Mouse (Mus musculus): ENCODE results near the gene Lrch4. TPM values are rescaled to one million over a fixed set of nuclear protein-coding genes. Genes with fewer than 3 reads are reported as not detected.

The Lrch4 gene
- polyA plus RNA-seq, 1 experiment from 2014 or later = 39.5 TPM

- peak overlapping the region; percentile 51 for H3K9ac ChIP-seq (replicated peaks; ENCODE audit: low read length)
- H3K27ac ChIP-seq (ENCODE audit: low read length) = no peak overlapping the region
- peak; percentile 27; the same call in 1 of the 2 replicates for ATAC-seq (ENCODE audit: low FRiP score, low TSS enrichment)
- peak overlapping the region; percentile 45 for H3K4me3 ChIP-seq (ENCODE audit: low read length)
- H3K4me1 ChIP-seq (ENCODE audit: insufficient read depth, low read length) = peaks cover 40% of the 10 kb centered on the region
- no peaks in the 10 kb centered on the region for H3K9me3 ChIP-seq (ENCODE audit: low read length)
- peaks cover 23% of the 10 kb centered on the region for H3K36me3 ChIP-seq (ENCODE audit: insufficient read depth, low read length)
- H3K4me2 ChIP-seq (replicated peaks; ENCODE audit: low read depth, low read length) = peak overlapping the region; percentile 63
- H3K27me3 ChIP-seq (ENCODE audit: insufficient read depth, low read length) = peaks cover 21% of the 10 kb centered on the region
- 2% methylated on average over 44 of the region's 44 CpGs for WGBS
Measured at GRCm38 (mm10) chr5:137645091-137645651, 16.2 kb downstream of the Lrch4 start.

DNA sequence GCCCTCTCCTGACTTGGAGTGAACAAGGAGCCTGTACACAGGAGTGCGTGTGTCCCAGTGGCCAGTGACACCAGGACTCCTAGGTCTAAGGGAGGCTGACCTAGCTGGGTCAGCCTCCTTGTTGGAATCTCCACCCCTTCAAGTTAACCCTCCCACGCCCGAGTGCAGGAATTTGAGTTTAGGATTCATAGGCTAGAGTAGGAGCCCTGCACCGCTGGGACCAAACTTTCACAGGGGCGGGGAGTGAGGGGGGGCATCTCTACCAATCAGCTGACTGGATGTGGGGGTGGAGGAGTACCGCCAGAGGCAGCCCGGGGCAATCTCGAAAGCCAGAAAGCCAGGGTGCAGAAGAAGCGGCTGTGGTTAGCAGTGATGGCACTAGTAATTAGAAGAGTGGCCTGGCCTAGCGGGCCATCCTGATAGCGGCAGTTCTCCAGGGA is 16.8 kb downstream of the Lrch4 start, which contains the start of gene Irs3:
Gene Irs3, minus strand, starts transcription at position 63 of the 440 bp plus-strand sequence.
- peak within 1 kb of the TSS; percentile 51 for H3K9ac ChIP-seq (replicated peaks; ENCODE audit: low read length)
- peak within 1 kb of the TSS; percentile 45 for H3K4me3 ChIP-seq (ENCODE audit: low read length)
- no peaks in the 10 kb centered on the region for H3K9me3 ChIP-seq (ENCODE audit: low read length)
- H3K27me3 ChIP-seq (ENCODE audit: insufficient read depth, low read length) = peaks cover 21% of the 10 kb centered on the region
- H3K4me2 ChIP-seq (replicated peaks; ENCODE audit: low read depth, low read length) = peak within 1 kb of the TSS; percentile 63
- peaks cover 18% of the 10 kb centered on the region for H3K36me3 ChIP-seq (ENCODE audit: insufficient read depth, low read length)
- H3K27ac ChIP-seq (ENCODE audit: low read length) = no peak within 1 kb of the TSS
- H3K4me1 ChIP-seq (ENCODE audit: insufficient read depth, low read length) = peaks cover 45% of the 10 kb centered on the region
- peak; percentile 28 for ATAC-seq (ENCODE audit: low FRiP score, low TSS enrichment)
- WGBS = 18% methylated on average over 11 of the region's 11 CpGs

- Histone ChIP-seq H3K9me3 (ENCODE audit: low read length) (no peaks in the 10 kb centered on the region), H3K27ac (ENCODE audit: low read length) (0 out of 2 replicates have a peak overlapping the region, but pooled peaks have one; percentile 16), H3K4me1 (ENCODE audit: insufficient read depth, low read length) (peaks cover 45% of the 10 kb centered on the region), H3K36me3 (ENCODE audit: insufficient read depth, low read length) (0 out of 2 replicates have a peak, but pooled peaks cover 4% of the 10 kb centered on the region), H3K4me2 (replicated peaks; ENCODE audit: low read depth, low read length) (no peak overlapping the region), H3K9ac (replicated peaks; ENCODE audit: low read length) (no peak overlapping the region), H3K4me3 (ENCODE audit: low read length) (no peak overlapping the region), H3K27me3 (ENCODE audit: insufficient read depth, low read length) (peaks cover 21% of the 10 kb centered on the region)
- 22% methylated on average over 9 of the region's 9 CpGs for WGBS
- no peak for ATAC-seq (ENCODE audit: low FRiP score, low TSS enrichment)
Measured at GRCm38 (mm10) chr5:137647827-137648601, 19.1 kb downstream of the Lrch4 start.

GRCm38 (mm10) chr5:137649251-137649650 is 20.3 kb downstream of the Lrch4 start:
- 10% methylated on average over 4 of the region's 4 CpGs for WGBS
- H3K27me3 ChIP-seq (ENCODE audit: insufficient read depth, low read length) = peaks cover 15% of the 10 kb centered on the region
- H3K27ac ChIP-seq (ENCODE audit: low read length) = peak overlapping the region; percentile 72
- no peak for ATAC-seq (ENCODE audit: low FRiP score, low TSS enrichment)
- no peak overlapping the region for H3K9ac ChIP-seq (replicated peaks; ENCODE audit: low read length)
- 0 out of 2 replicates have a peak overlapping the region, but pooled peaks have one; percentile 19 for H3K4me2 ChIP-seq (replicated peaks; ENCODE audit: low read depth, low read length)
- no peak overlapping the region for H3K4me3 ChIP-seq (ENCODE audit: low read length)
- H3K9me3 ChIP-seq (ENCODE audit: low read length) = no peaks in the 10 kb centered on the region
- H3K36me3 ChIP-seq (ENCODE audit: insufficient read depth, low read length) = 0 out of 2 replicates have a peak, but pooled peaks cover 4% of the 10 kb centered on the region
- H3K4me1 ChIP-seq (ENCODE audit: insufficient read depth, low read length) = peaks cover 45% of the 10 kb centered on the region

- WGBS = 20% methylated on average over 18 of the region's 18 CpGs
- ATAC-seq (ENCODE audit: low FRiP score, low TSS enrichment) = 0 out of 2 replicates have a peak, but pooled peaks have one; percentile 7
- H3K9me3 ChIP-seq (ENCODE audit: low read length) = no peaks in the 10 kb centered on the region
- 0 out of 2 replicates have a peak, but pooled peaks cover 4% of the 10 kb centered on the region for H3K36me3 ChIP-seq (ENCODE audit: insufficient read depth, low read length)
- peaks cover 10% of the 10 kb centered on the region; the same call in 1 of the 2 replicates for H3K27me3 ChIP-seq (ENCODE audit: insufficient read depth, low read length)
- H3K4me3 ChIP-seq (ENCODE audit: low read length) = no peak overlapping the region
- H3K4me2 ChIP-seq (replicated peaks; ENCODE audit: low read depth, low read length) = peak overlapping the region; percentile 19; the same call in 1 of the 2 replicates
- H3K27ac ChIP-seq (ENCODE audit: low read length) = peak overlapping the region; percentile 72
- H3K9ac ChIP-seq (replicated peaks; ENCODE audit: low read length) = peak overlapping the region; percentile 50
- H3K4me1 ChIP-seq (ENCODE audit: insufficient read depth, low read length) = peaks cover 43% of the 10 kb centered on the region
Measured at GRCm38 (mm10) chr5:137649669-137650571, 21.0 kb downstream of the Lrch4 start.

GRCm38 (mm10) chr5:137652474-137652873 is 23.6 kb downstream of the Lrch4 start:
- 23% methylated on average over 3 of the region's 3 CpGs for WGBS
- Histone ChIP-seq H3K27ac (ENCODE audit: low read length) (no peak overlapping the region), H3K9ac (replicated peaks; ENCODE audit: low read length) (no peak overlapping the region), H3K9me3 (ENCODE audit: low read length) (no peaks in the 10 kb centered on the region), H3K36me3 (ENCODE audit: insufficient read depth, low read length) (0 out of 2 replicates have a peak, but pooled peaks cover 4% of the 10 kb centered on the region), H3K27me3 (ENCODE audit: insufficient read depth, low read length) (no peaks in the 10 kb centered on the region), H3K4me3 (ENCODE audit: low read length) (no peak overlapping the region), H3K4me1 (ENCODE audit: insufficient read depth, low read length) (peaks cover 36% of the 10 kb centered on the region), H3K4me2 (replicated peaks; ENCODE audit: low read depth, low read length) (no peak overlapping the region)
- no peak for ATAC-seq (ENCODE audit: low FRiP score, low TSS enrichment)

DNA sequence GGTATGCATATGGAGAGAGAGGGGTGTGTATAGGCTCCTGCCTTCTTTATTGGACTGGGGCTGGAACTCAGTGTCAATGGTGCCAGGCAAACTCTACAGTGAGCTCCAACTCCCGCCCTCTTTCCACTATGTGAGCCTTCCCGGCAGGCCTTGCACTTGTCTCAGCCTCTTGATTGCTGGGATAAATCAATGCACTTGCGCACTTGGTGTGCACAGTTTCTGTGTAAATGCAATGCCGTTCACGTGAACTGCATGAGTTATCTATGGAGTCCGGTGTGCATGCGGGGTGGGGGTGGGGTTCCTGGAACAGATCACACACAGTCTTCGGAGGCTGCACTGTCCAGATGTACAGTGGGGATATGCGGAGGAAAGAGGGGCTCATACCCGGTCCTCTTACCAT is 24.4 kb downstream of the Lrch4 start:
- 92% methylated on average over 10 of the region's 10 CpGs for WGBS
- 0 out of 2 replicates have a peak, but pooled peaks cover 4% of the 10 kb centered on the region for H3K36me3 ChIP-seq (ENCODE audit: insufficient read depth, low read length)
- H3K9me3 ChIP-seq (ENCODE audit: low read length) = no peaks in the 10 kb centered on the region
- H3K27ac ChIP-seq (ENCODE audit: low read length) = no peak overlapping the region
- no peak overlapping the region for H3K9ac ChIP-seq (replicated peaks; ENCODE audit: low read length)
- H3K4me3 ChIP-seq (ENCODE audit: low read length) = no peak overlapping the region
- no peak for ATAC-seq (ENCODE audit: low FRiP score, low TSS enrichment)
- H3K27me3 ChIP-seq (ENCODE audit: insufficient read depth, low read length) = no peaks in the 10 kb centered on the region
- H3K4me1 ChIP-seq (ENCODE audit: insufficient read depth, low read length) = peaks cover 29% of the 10 kb centered on the region
- H3K4me2 ChIP-seq (replicated peaks; ENCODE audit: low read depth, low read length) = no peak overlapping the region

- Histone ChIP-seq H3K4me1 (ENCODE audit: insufficient read depth, low read length) (peaks cover 15% of the 10 kb centered on the region), H3K36me3 (ENCODE audit: insufficient read depth, low read length) (peaks cover 11% of the 10 kb centered on the region), H3K27ac (ENCODE audit: low read length) (no peak overlapping the region), H3K9ac (replicated peaks; ENCODE audit: low read length) (no peak overlapping the region), H3K9me3 (ENCODE audit: low read length) (no peaks in the 10 kb centered on the region), H3K4me2 (replicated peaks; ENCODE audit: low read depth, low read length) (no peak overlapping the region), H3K27me3 (ENCODE audit: insufficient read depth, low read length) (no peaks in the 10 kb centered on the region), H3K4me3 (ENCODE audit: low read length) (no peak overlapping the region)
- WGBS = 68% methylated on average over 7 of the region's 7 CpGs
- ATAC-seq (ENCODE audit: low FRiP score, low TSS enrichment) = no peak
Measured at GRCm38 (mm10) chr5:137654746-137655145, 25.8 kb downstream of the Lrch4 start.

DNA sequence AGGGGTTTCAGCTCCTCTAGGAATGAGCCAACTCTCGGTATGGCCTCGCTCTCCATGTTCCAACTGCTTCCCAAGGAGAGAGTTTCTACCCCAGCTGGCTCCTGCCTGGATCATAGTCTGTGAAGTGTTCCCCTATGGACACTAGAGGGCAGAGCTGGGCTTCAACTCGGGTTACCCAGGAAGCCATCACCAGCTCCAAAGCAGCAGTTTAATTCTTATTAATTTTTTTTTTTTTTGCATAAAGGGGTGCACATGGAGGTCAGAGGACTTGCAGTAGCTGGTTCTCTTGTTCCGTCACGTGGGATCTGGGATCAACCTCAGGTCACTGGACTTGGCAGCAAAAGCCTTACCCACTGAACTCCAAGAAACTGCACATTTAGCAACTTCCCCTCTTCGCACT is 28.1 kb downstream of the Lrch4 start:
- H3K4me1 ChIP-seq (ENCODE audit: insufficient read depth, low read length) = peaks cover 7% of the 10 kb centered on the region; the same call in 1 of the 2 replicates
- no peak overlapping the region for H3K4me2 ChIP-seq (replicated peaks; ENCODE audit: low read depth, low read length)
- no peaks in the 10 kb centered on the region for H3K27me3 ChIP-seq (ENCODE audit: insufficient read depth, low read length)
- no peak; the same call in 1 of the 2 replicates for ATAC-seq (ENCODE audit: low FRiP score, low TSS enrichment)
- no peak overlapping the region for H3K4me3 ChIP-seq (ENCODE audit: low read length)
- 27% methylated on average over 6 of the region's 6 CpGs for WGBS
- peak overlapping the region; percentile 60; the same call in 1 of the 2 replicates for H3K27ac ChIP-seq (ENCODE audit: low read length)
- H3K9me3 ChIP-seq (ENCODE audit: low read length) = no peaks in the 10 kb centered on the region
- H3K36me3 ChIP-seq (ENCODE audit: insufficient read depth, low read length) = peaks cover 15% of the 10 kb centered on the region
- H3K9ac ChIP-seq (replicated peaks; ENCODE audit: low read length) = no peak overlapping the region

All from kidney, embryonic 16.5 days (tissue).